Mouse (Mus musculus) erythroblast, embryonic 14.5 days (primary cell): ENCODE data around the gene P3h1. TPM values are rescaled to one million over a fixed set of nuclear protein-coding genes. Genes with fewer than 3 reads are reported as not detected.
"Not testable (repeated sequence)": the region's sequence is repeated elsewhere in the genome, so short reads cannot be mapped to it uniquely, and the experiment has no call there.

Source experiments
- H3K27me3 ChIP-seq: 2 replicates; pipeline ENCODE4 v1.6.1; 2012; ENCODE audit warnings: inconsistent platforms; ENCODE audit not compliant: control insufficient read depth
- H3K36me3 ChIP-seq: 2 replicates; pipeline ENCODE4 v1.6.1; 2012; ENCODE audit warnings: mild to moderate bottlenecking, inconsistent platforms; ENCODE audit not compliant: control insufficient read depth
- H3K4me1 ChIP-seq: 2 replicates; pipeline ENCODE4 v1.6.1; 2012; ENCODE audit warnings: inconsistent platforms; ENCODE audit not compliant: control insufficient read depth
- H3K4me3 ChIP-seq: replicated peaks from 2 replicates; pipeline ENCODE3; 2012; ENCODE audit warnings: moderate library complexity, mild to moderate bottlenecking, inconsistent platforms
- H3K9me3 ChIP-seq: 2 replicates; pipeline ENCODE4 v1.6.1; 2012; ENCODE audit warnings: low read length, inconsistent platforms, mixed read lengths; ENCODE audit not compliant: control insufficient read depth
- GATA1 ChIP-seq: IDR thresholded peaks from 2 replicates; pipeline ENCODE4 v1.6.1; 2012; ENCODE audit warnings: low read length, inconsistent platforms, mixed read lengths
- TAL1 ChIP-seq: IDR thresholded peaks from 3 replicates; pipeline ENCODE4 v1.6.1; 2012; ENCODE audit warnings: low read length, inconsistent platforms, mixed read lengths
- polyA plus RNA-seq: library from polyadenylated mRNA; stranded (reverse); fragments of >175 nt; gene quantifications from 2 replicates; pipeline ENCODE4 v1.2.3, GENCODE M21; 2012

P3h1 gene
- polyA plus RNA-seq, 1 experiment = 0.17 TPM

GRCm38 (mm10) chr4:119259344-119260254 is 26.9 kb downstream of the P3h1 start:
- Histone ChIP-seq H3K27me3 (no peaks in the 10 kb centered on the region; the same call in none of the 2 replicates), H3K4me3 (no peak overlapping the region), H3K36me3 (no peaks in the 10 kb centered on the region), H3K9me3 (no peaks in the 10 kb centered on the region), H3K4me1 (no peaks in the 10 kb centered on the region; the same call in 1 of the 2 replicates)
- TF ChIP-seq GATA1 (no peak), TAL1 (no peak)

- Histone ChIP-seq H3K36me3 (no peaks in the 10 kb centered on the region), H3K27me3 (no peaks in the 10 kb centered on the region; the same call in none of the 2 replicates), H3K9me3 (no peaks in the 10 kb centered on the region), H3K4me3 (no peak overlapping the region), H3K4me1 (no peaks in the 10 kb centered on the region; the same call in 1 of the 2 replicates)
- TF ChIP-seq GATA1 (no peak), TAL1 (no peak)
Observed at GRCm38 (mm10) chr4:119261087-119261713, 28.5 kb downstream of the P3h1 start.

- TF ChIP-seq TAL1 (no peak), GATA1 (no peak)
- Histone ChIP-seq H3K27me3 (no peaks in the 10 kb centered on the region; the same call in none of the 2 replicates), H3K4me1 (no peaks in the 10 kb centered on the region; the same call in 1 of the 2 replicates), H3K9me3 (no peaks in the 10 kb centered on the region), H3K4me3 (no peak overlapping the region), H3K36me3 (no peaks in the 10 kb centered on the region)
Observed at GRCm38 (mm10) chr4:119262483-119262882, 29.8 kb downstream of the P3h1 start.

GRCm38 (mm10) chr4:119263459-119263858 is 30.7 kb downstream of the P3h1 start:
- Histone ChIP-seq H3K4me3 (no peak overlapping the region), H3K27me3 (no peaks in the 10 kb centered on the region; the same call in none of the 2 replicates), H3K4me1 (no peaks in the 10 kb centered on the region; the same call in 1 of the 2 replicates), H3K9me3 (no peaks in the 10 kb centered on the region), H3K36me3 (no peaks in the 10 kb centered on the region)
- TF ChIP-seq TAL1 (no peak), GATA1 (no peak)

GRCm38 (mm10) chr4:119266606-119267005 is 33.9 kb downstream of the P3h1 start:
- Histone ChIP-seq H3K4me1 (peaks cover 10% of the 10 kb centered on the region), H3K9me3 (no peaks in the 10 kb centered on the region), H3K36me3 (peaks cover 21% of the 10 kb centered on the region), H3K4me3 (no peak overlapping the region), H3K27me3 (no peaks in the 10 kb centered on the region)
- TF ChIP-seq GATA1 (no peak), TAL1 (no peak)

- no peak overlapping the region for H3K4me3 ChIP-seq
- peaks cover 90% of the 10 kb centered on the region for H3K36me3 ChIP-seq
- H3K4me1 ChIP-seq = peaks cover 26% of the 10 kb centered on the region
- H3K27me3 ChIP-seq = no peaks in the 10 kb centered on the region
- no peak for TF ChIP-seq TAL1
- no peak for TF ChIP-seq GATA1
- no peaks in the 10 kb centered on the region for H3K9me3 ChIP-seq
Observed at GRCm38 (mm10) chr4:119274627-119275026, 41.9 kb downstream of the P3h1 start.

GRCm38 (mm10) chr4:119275226-119275625 is 42.5 kb downstream of the P3h1 start:
- Histone ChIP-seq H3K27me3 (no peaks in the 10 kb centered on the region), H3K4me3 (no peak overlapping the region), H3K9me3 (no peaks in the 10 kb centered on the region), H3K4me1 (peaks cover 26% of the 10 kb centered on the region), H3K36me3 (peaks cover 94% of the 10 kb centered on the region)
- TF ChIP-seq TAL1 = no peak

- no peak for TF ChIP-seq TAL1
- TF ChIP-seq GATA1 = no peak
- peaks cover 93% of the 10 kb centered on the region for H3K36me3 ChIP-seq
- no peaks in the 10 kb centered on the region for H3K27me3 ChIP-seq
- no peak overlapping the region for H3K4me3 ChIP-seq
- H3K4me1 ChIP-seq = peaks cover 24% of the 10 kb centered on the region
- no peaks in the 10 kb centered on the region for H3K9me3 ChIP-seq
Observed at GRCm38 (mm10) chr4:119275726-119276125, 43.0 kb downstream of the P3h1 start.

- not testable (repeated sequence) for H3K4me1 ChIP-seq, H3K27me3 ChIP-seq, H3K4me3 ChIP-seq, H3K9me3 ChIP-seq
- peaks cover 95% of the 10 kb centered on the region for H3K36me3 ChIP-seq
Observed at GRCm38 (mm10) chr4:119278784-119279183, 46.1 kb downstream of the P3h1 start.
